Mouse (Mus musculus): ENCODE data around the gene Xaf1.

GRCm38 (mm10) chr11:72332951-72333667, 31.7 kb downstream of the Xaf1 start:
- TF ChIP-seq CTCF (IDR thresholded peaks at IDR 0.05; ENCODE audit: control insufficient read depth, insufficient read depth, insufficient read length) (no peak), MAX (IDR thresholded peaks at IDR 0.05) (no peak), MYOG (IDR thresholded peaks at IDR 0.05; ENCODE audit: control insufficient read depth, extremely low read depth, insufficient read length) (no peak), USF1 (IDR thresholded peaks at IDR 0.05; ENCODE audit: low read depth) (no peak), MYOD1 (IDR thresholded peaks at IDR 0.05; ENCODE audit: control insufficient read depth, insufficient read length, low read depth) (peak; percentile 37), FOSL1 (IDR thresholded peaks at IDR 0.05; ENCODE audit: insufficient read depth, low read length, poor library complexity, severe bottlenecking) (no peak), CEBPB (IDR thresholded peaks at IDR 0.05; ENCODE audit: low read depth) (peak; percentile 11)
